Mouse (Mus musculus) heart, postnatal 25 days (tissue): ENCODE data around the gene Stn1. TPM values are rescaled to one million over a fixed set of nuclear protein-coding genes. Genes with fewer than 3 reads are reported as not detected.
A peak's percentile ranks its signal among the peaks of the same experiment; 100 is the strongest.

Experiments
- DNase-seq: peaks from one replicate; pipeline ENCODE4 v3.0.0; 2022; ENCODE audit warnings: low spot score
- intact Hi-C: fragments of 180-260 bp; cut with DNase I; formaldehyde crosslinking; loops from one replicate; pipeline ENCODE4 v1.15.1; 2025
- total RNA-seq, 2 experiments: library from RNA; stranded (reverse); gene quantifications; 2 replicates each; pipeline ENCODE4 v1.2.3; 2021

The Stn1 gene
- total RNA-seq, 2 experiments from 2014 or later, result 17.8 to 18.9 TPM

GRCm38 (mm10) chr19:47548432-47549076, 11.2 kb upstream of the Stn1 start:
- intact Hi-C loops, result no loop called here
- DNase-seq, result no peak

- intact Hi-C loops, result no loop called here
- DNase-seq, result no peak
These were observed 8.2 kb upstream of the Stn1 start for GRCm38 (mm10) chr19:47545528-47545927.

- DNase-seq, result no peak
- intact Hi-C loops, result no loop called here
These were observed 7.7 kb upstream of the Stn1 start for GRCm38 (mm10) chr19:47545055-47545454.

GRCm38 (mm10) chr19:47542441-47542840, 5.1 kb upstream of the Stn1 start:
- intact Hi-C loops, result no loop called here

GRCm38 (mm10) chr19:47538801-47539200, 1.5 kb upstream of the Stn1 start:
- no peak for DNase-seq
- intact Hi-C loops, result loop anchor here (10.0 kb wide), 1 partner anchor 196 kb away; the partner anchor contains the start of gene Sfr1

More at GRCm38 (mm10) chr19:47542441-47542840, 5.1 kb upstream of the Stn1 start:
- no peak for DNase-seq

- peak; percentile 23 for DNase-seq
- intact Hi-C loops, result loop anchor here (1.0 to 10.0 kb wide), 2 partner anchors 41 to 197 kb away; partner anchors contain the start of genes Sfr1 and Slk
These were observed 572 bp upstream of the Stn1 start for GRCm38 (mm10) chr19:47537879-47538278.

- peak; percentile 97 for DNase-seq
- intact Hi-C loops, result loop anchor here (1.0 to 10.0 kb wide), 2 partner anchors 43 to 198 kb away; partner anchors contain the start of genes Sfr1 and Slk
These were observed 597 bp downstream of the Stn1 start for GRCm38 (mm10) chr19:47536521-47537299.

- DNase-seq, result no peak
These were observed 3.2 kb downstream of the Stn1 start for GRCm38 (mm10) chr19:47534131-47534530.

GRCm38 (mm10) chr19:47532449-47532848, 4.9 kb downstream of the Stn1 start:
- DNase-seq, result no peak
- intact Hi-C loops, result loop anchor here (10.0 kb wide), 1 partner anchor 202 kb away; the partner anchor contains the start of gene Sfr1

More at GRCm38 (mm10) chr19:47534131-47534530, 3.2 kb downstream of the Stn1 start:
- intact Hi-C loops, result loop anchor here (2.0 to 10.0 kb wide), 2 partner anchors 19 to 201 kb away; partner anchors contain the start of gene Sfr1

- intact Hi-C loops, result loop anchor here (10.0 kb wide), 1 partner anchor 203 kb away; the partner anchor contains the start of gene Sfr1
- no peak for DNase-seq
These were observed 6.0 kb downstream of the Stn1 start for GRCm38 (mm10) chr19:47531309-47531708.

- peak; percentile 17 for DNase-seq
- intact Hi-C loops, result no loop called here
These were observed 10.9 kb downstream of the Stn1 start for GRCm38 (mm10) chr19:47526239-47526986.

- intact Hi-C loops, result no loop called here
- DNase-seq, result no peak
These were observed 12.4 kb downstream of the Stn1 start for GRCm38 (mm10) chr19:47524905-47525304.

GRCm38 (mm10) chr19:47521403-47521802, 15.9 kb downstream of the Stn1 start:
- intact Hi-C loops, result no loop called here
- no peak for DNase-seq

GRCm38 (mm10) chr19:47519163-47519893, 18.0 kb downstream of the Stn1 start:
- DNase-seq, result no peak
- intact Hi-C loops, result no loop called here

- intact Hi-C loops, result no loop called here
- peak; percentile 66 for DNase-seq
These were observed 18.7 kb downstream of the Stn1 start for GRCm38 (mm10) chr19:47518475-47519162.

- no peak for DNase-seq
- intact Hi-C loops, result no loop called here
These were observed 19.7 kb downstream of the Stn1 start for GRCm38 (mm10) chr19:47517570-47517969.

- no peak for DNase-seq
- intact Hi-C loops, result no loop called here
These were observed 20.4 kb downstream of the Stn1 start for GRCm38 (mm10) chr19:47516879-47517278.

GRCm38 (mm10) chr19:47515091-47515490, 22.2 kb downstream of the Stn1 start:
- intact Hi-C loops, result loop anchor here (2.0 kb wide), 1 partner anchor 20 kb away; no protein-coding TSS in a partner anchor
- DNase-seq, result no peak

- intact Hi-C loops, result loop anchor here (2.0 kb wide), 1 partner anchor 67 kb away; no protein-coding TSS in a partner anchor
- no peak for DNase-seq
These were observed 23.7 kb downstream of the Stn1 start for GRCm38 (mm10) chr19:47513618-47513897.
